Mouse (Mus musculus): ENCODE measurements at regions not wholly inside any gene's neighbourhood (a gene's known extent, or its start where the extent isn't known, plus 50 kb on each side); places are given as distances from the start of the nearest gene placed in this dataset.
A peak's percentile ranks its signal among the peaks of the same experiment; 100 is the strongest.

- no peak for DNase-seq (ENCODE audit: extremely low spot score in 1 of 2, low spot score in 1 of 2)
Measured at GRCm38 (mm10) chrX:36249428-36249827, 53.7 kb downstream of the Zcchc12 start.

- DNase-seq (ENCODE audit: extremely low spot score in 1 of 2, low spot score in 1 of 2) = peak; percentile 8 to 42
Measured at GRCm38 (mm10) chrX:36254904-36255303, 59.2 kb downstream of the Zcchc12 start.

- no peak for DNase-seq (ENCODE audit: extremely low spot score in 1 of 2, low spot score in 1 of 2)
Measured at GRCm38 (mm10) chrX:36276685-36277084, 51.5 kb upstream of the Lonrf3 start.
